Mouse (Mus musculus) ES-E14 (cell line): ENCODE results near the gene Fitm2.

Experiments
- CHD2 ChIP-seq: IDR thresholded peaks from 2 replicates; pipeline ENCODE4 v1.6.1; 2014; ENCODE audit warnings: mild to moderate bottlenecking, low read depth, low read length, inconsistent platforms
- HCFC1 ChIP-seq: IDR thresholded peaks from 2 replicates; pipeline ENCODE4 v1.6.1; 2012; ENCODE audit warnings: low read length, inconsistent platforms, borderline replicate concordance; ENCODE audit not compliant: insufficient read depth
- MAFK ChIP-seq: IDR thresholded peaks from 2 replicates; pipeline ENCODE4 v1.6.1; 2014; ENCODE audit warnings: mild to moderate bottlenecking, low read depth, low read length, inconsistent platforms; ENCODE audit not compliant: insufficient read depth
- ZC3H11A ChIP-seq: IDR thresholded peaks from 2 replicates; pipeline ENCODE4 v1.6.1; 2012; ENCODE audit warnings: low read depth, mild to moderate bottlenecking, inconsistent platforms, low read length, borderline replicate concordance

GRCm38 (mm10) chr2:163438619-163439451 is 33.6 kb downstream of the Fitm2 start:
- TF ChIP-seq ZC3H11A (no peak), MAFK (no peak), HCFC1 (no peak), CHD2 (no peak)
